Mouse (Mus musculus): ENCODE measurements at regions not wholly inside any gene's neighbourhood (a gene's known extent, or its start where the extent isn't known, plus 50 kb on each side); places are given as distances from the start of the nearest gene placed in this dataset.

DNA sequence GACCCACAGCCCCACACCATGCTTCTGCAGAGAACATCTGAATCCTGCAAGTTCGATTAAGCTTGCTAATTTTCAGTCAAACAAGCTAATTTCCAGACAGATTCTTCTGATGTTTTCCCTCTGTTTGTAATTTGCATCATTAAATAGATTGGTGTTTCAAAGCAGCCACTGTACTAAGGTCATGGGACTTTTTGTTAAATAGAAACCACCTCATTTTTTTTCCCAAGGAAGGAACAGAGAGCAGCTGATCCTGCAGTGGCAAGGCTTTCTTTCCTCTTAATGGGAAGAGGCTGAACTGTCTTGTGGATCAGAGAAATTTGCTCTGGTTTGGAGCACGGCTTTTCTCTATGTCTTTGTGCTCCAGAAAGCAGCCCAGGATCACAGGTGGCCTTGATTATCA lies 625.9 kb upstream of the Cypt12 start:
- Histone ChIP-seq H3K27me3 (no peaks in the 10 kb centered on the region), H3K36me3 (no peaks in the 10 kb centered on the region), H3K27ac (no peak overlapping the region), H3K9ac (replicated peaks) (no peak overlapping the region), H3K4me2 (no peak overlapping the region), H3K4me3 (replicated peaks) (no peak overlapping the region), H3K9me3 (no peaks in the 10 kb centered on the region), H3K4me1 (replicated peaks) (peaks cover 4% of the 10 kb centered on the region; the same call in 1 of the 2 replicates)
- ATAC-seq (ENCODE audit: insufficient number of reproducible peaks, insufficient read depth, low FRiP score, low TSS enrichment, low read depth), result no peak
- 23% methylated on average over 2 of the region's 2 CpGs for WGBS

DNA sequence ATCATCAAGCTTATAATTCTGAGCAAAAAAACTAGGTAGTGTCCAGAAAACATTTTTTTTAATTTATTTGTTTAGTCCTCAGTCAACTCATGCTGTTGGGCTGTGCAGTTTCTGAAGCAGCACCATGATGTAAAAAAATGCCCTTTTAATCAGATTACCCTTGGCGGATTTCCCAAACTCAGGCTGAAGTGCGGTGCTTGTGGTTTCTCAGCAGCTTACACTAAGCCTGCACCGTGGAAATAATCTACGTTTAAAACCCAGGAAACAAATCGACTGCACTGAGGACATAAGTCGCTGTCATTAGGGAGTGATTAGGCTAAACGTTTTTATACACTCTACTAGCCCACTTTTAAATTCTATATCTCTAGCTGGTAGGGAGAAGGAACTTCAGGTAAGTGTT lies 623.4 kb upstream of the Cypt12 start:
- Histone ChIP-seq H3K9me3 (no peaks in the 10 kb centered on the region), H3K4me1 (replicated peaks) (peaks cover 4% of the 10 kb centered on the region; the same call in 1 of the 2 replicates), H3K27ac (no peak overlapping the region), H3K9ac (replicated peaks) (no peak overlapping the region), H3K4me2 (no peak overlapping the region), H3K36me3 (no peaks in the 10 kb centered on the region), H3K4me3 (replicated peaks) (no peak overlapping the region), H3K27me3 (no peaks in the 10 kb centered on the region)
- 54% methylated on average over 7 of the region's 7 CpGs for WGBS
- no peak for ATAC-seq (ENCODE audit: insufficient number of reproducible peaks, insufficient read depth, low FRiP score, low TSS enrichment, low read depth)

DNA sequence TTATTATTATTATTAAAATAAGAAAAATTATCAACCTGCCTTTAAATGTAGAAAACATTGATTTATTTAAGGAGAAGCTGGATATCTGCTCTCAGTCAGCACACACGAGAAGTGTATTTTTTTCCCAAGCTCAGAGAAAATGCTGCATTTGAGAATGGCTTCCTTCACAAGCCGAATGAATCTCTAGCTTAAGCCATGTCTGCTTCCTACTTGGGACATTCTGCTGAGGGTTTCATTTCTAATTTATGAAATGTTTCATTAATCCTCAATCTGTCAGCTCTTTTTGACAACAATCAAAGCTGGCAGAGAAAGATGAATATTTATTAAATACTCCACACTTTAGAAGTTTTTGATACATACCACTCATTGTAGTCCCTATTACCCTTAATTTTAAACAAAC lies 622.4 kb upstream of the Cypt12 start:
- Histone ChIP-seq H3K36me3 (no peaks in the 10 kb centered on the region), H3K4me3 (replicated peaks) (no peak overlapping the region), H3K27me3 (no peaks in the 10 kb centered on the region), H3K4me2 (no peak overlapping the region), H3K4me1 (replicated peaks) (peaks cover 4% of the 10 kb centered on the region; the same call in 1 of the 2 replicates), H3K9me3 (no peaks in the 10 kb centered on the region), H3K9ac (replicated peaks) (no peak overlapping the region), H3K27ac (no peak overlapping the region)
- WGBS, result 85% methylated on average over 2 of the region's 2 CpGs
- no peak for ATAC-seq (ENCODE audit: insufficient number of reproducible peaks, insufficient read depth, low FRiP score, low TSS enrichment, low read depth)

DNA sequence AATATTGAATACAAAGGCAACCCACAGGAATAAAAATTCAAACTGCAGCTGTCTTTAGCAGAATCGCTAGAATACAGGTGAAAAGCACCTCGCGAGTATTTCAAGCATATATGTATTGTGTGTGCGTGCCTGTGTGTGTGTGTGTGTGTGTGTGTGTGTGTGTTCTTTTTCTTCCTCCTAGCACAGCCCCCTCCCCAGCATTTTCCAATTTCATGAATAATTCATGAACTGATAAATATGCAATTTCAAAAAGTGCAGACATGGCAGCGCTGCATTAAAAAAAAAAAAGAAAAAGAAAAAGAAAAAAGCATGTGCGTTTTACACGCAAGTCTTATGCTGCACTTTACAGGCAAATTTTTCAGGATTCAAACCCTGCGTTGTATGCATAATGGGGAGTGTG lies 621.9 kb upstream of the Cypt12 start:
- H3K4me2 ChIP-seq, result no peak overlapping the region
- no peak overlapping the region for H3K27ac ChIP-seq
- WGBS, result 89% methylated on average over 8 of the region's 8 CpGs
- H3K4me3 ChIP-seq (replicated peaks), result no peak overlapping the region
- H3K36me3 ChIP-seq, result no peaks in the 10 kb centered on the region
- peaks cover 4% of the 10 kb centered on the region; the same call in 1 of the 2 replicates for H3K4me1 ChIP-seq (replicated peaks)
- no peak for ATAC-seq (ENCODE audit: insufficient number of reproducible peaks, insufficient read depth, low FRiP score, low TSS enrichment, low read depth)
- H3K9me3 ChIP-seq, result no peaks in the 10 kb centered on the region
- no peaks in the 10 kb centered on the region for H3K27me3 ChIP-seq
- no peak overlapping the region for H3K9ac ChIP-seq (replicated peaks)

DNA sequence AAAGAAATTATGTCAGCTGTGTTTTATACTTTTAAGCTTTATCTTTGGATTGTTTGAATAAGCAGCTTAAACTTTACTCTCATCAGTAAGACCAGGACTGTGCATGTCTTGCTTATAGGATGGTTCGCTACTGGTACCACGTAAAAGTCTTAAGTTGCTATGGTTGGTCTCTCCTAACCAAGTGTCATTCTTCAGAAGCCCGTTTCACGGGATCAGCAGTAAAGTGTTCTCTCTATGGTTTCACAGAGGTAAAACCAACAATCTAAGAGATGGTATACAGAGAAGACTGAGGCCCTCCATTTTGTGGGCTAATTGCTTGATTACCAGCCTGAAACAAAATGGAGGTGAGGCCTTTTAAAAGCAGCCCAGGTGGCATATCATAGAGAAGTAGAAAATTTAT lies 621.4 kb upstream of the Cypt12 start:
- WGBS, result 85% methylated on average over 4 of the region's 4 CpGs

DNA sequence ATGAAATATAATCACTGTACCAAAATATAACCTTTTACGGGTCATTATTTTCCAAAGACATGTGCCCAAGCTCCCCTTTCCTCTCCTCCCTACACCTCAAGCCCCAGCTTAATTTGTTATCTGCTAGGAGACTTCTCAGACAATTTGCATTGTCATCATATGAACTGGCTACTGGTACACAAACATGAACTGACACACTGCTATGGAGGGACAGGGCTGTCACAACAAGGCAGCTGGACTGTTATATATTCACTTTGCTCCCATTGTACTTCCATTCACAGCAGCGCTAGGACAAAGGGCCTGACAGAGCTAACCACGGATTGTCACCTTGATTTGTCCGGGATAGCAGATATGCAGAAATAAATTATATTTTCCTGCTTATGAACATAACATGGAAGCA lies 620.5 kb upstream of the Cypt12 start:
- H3K4me3 ChIP-seq (replicated peaks), result no peak overlapping the region
- no peaks in the 10 kb centered on the region for H3K4me1 ChIP-seq (replicated peaks)
- no peaks in the 10 kb centered on the region for H3K9me3 ChIP-seq
- 91% methylated on average over 4 of the region's 4 CpGs for WGBS
- no peaks in the 10 kb centered on the region for H3K36me3 ChIP-seq
- no peaks in the 10 kb centered on the region for H3K27me3 ChIP-seq
- H3K9ac ChIP-seq (replicated peaks), result no peak overlapping the region
- no peak for ATAC-seq (ENCODE audit: insufficient number of reproducible peaks, insufficient read depth, low FRiP score, low TSS enrichment, low read depth)
- H3K4me2 ChIP-seq, result no peak overlapping the region
- no peak overlapping the region for H3K27ac ChIP-seq

More for the DNA sequence above, 621.4 kb upstream of the Cypt12 start:
- H3K4me3 ChIP-seq (replicated peaks), result no peak overlapping the region
- H3K4me2 ChIP-seq, result no peak overlapping the region
- no peak overlapping the region for H3K27ac ChIP-seq
- no peaks in the 10 kb centered on the region for H3K27me3 ChIP-seq
- no peak overlapping the region for H3K9ac ChIP-seq (replicated peaks)
- no peak for ATAC-seq (ENCODE audit: insufficient number of reproducible peaks, insufficient read depth, low FRiP score, low TSS enrichment, low read depth)
- H3K9me3 ChIP-seq, result no peaks in the 10 kb centered on the region
- peaks cover 4% of the 10 kb centered on the region; the same call in 1 of the 2 replicates for H3K4me1 ChIP-seq (replicated peaks)
- H3K36me3 ChIP-seq, result no peaks in the 10 kb centered on the region

DNA sequence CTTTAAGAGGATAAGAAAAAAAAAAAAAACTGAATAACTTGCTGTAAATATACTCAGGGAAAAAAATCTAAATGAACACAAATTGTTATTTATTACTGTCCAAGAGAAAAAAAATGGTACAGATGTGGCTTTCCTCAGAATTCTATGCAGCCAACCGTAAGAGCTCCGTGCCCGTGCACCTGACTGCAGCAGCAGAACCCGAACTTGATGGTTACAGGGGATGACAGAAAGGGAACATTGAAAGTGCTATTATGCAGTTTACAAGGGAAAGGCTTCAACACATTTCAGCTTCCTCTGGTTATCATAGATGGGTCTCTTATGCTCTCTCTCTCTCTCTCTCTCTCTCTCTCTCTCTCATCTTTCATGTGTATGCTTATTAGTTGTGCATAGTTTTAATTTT lies 618.8 kb upstream of the Cypt12 start:
- H3K9ac ChIP-seq (replicated peaks), result no peak overlapping the region
- H3K9me3 ChIP-seq, result no peaks in the 10 kb centered on the region
- no peak overlapping the region for H3K27ac ChIP-seq
- no peaks in the 10 kb centered on the region for H3K27me3 ChIP-seq
- H3K36me3 ChIP-seq, result no peaks in the 10 kb centered on the region
- no peak for ATAC-seq (ENCODE audit: insufficient number of reproducible peaks, insufficient read depth, low FRiP score, low TSS enrichment, low read depth)
- 79% methylated on average over 4 of the region's 4 CpGs for WGBS
- no peaks in the 10 kb centered on the region for H3K4me1 ChIP-seq (replicated peaks)
- no peak overlapping the region for H3K4me2 ChIP-seq
- no peak overlapping the region for H3K4me3 ChIP-seq (replicated peaks)

DNA sequence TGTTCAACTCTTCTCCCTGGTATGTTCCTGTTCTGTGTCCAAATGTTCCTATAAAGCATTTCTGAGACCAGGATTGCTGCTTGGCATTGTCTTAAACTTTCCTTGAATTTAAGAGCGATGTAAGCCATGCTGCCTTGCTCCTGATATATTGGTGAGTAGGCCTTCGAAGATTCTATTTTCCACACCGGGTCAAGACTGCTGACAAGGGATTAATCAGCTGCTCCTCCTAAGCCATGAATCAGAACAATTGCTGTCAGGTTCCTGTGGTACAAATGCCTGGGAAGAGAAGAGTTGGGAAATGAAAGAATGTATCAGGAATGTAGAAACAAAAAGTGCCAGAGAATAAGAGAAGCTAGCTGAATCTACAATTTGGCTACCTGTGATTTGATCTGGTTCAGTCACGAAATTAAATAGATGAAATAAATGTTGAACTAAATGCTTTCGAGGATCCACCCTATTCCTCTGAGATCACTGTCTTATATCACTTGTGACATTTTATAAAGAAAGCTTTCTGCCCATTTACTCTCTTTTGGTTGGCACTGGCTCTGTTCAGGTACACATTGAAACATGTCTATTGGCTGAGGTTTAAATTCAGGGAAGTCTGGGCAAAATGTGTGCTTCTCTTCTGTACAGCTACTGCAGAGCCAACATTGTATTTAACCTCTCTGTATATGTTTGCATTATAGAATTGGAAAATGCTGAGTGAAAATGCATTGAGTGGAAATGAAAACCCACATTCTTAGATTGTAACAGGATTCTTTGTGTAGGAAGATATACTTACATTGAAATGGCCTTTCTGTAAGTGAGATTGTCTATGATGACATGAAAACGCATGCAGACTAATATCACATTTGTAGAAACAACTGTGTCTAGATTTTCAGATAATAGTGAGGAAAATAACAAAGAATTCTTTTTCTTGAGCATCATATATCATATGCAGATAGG lies 617.5 kb upstream of the Cypt12 start:
- 80% methylated on average over 6 of the region's 6 CpGs for WGBS
- Histone ChIP-seq H3K4me3 (replicated peaks) (no peak overlapping the region), H3K4me1 (replicated peaks) (no peaks in the 10 kb centered on the region), H3K27ac (no peak overlapping the region), H3K4me2 (no peak overlapping the region), H3K9ac (replicated peaks) (no peak overlapping the region), H3K27me3 (no peaks in the 10 kb centered on the region), H3K36me3 (no peaks in the 10 kb centered on the region), H3K9me3 (no peaks in the 10 kb centered on the region)
- no peak for ATAC-seq (ENCODE audit: insufficient number of reproducible peaks, insufficient read depth, low FRiP score, low TSS enrichment, low read depth)

DNA sequence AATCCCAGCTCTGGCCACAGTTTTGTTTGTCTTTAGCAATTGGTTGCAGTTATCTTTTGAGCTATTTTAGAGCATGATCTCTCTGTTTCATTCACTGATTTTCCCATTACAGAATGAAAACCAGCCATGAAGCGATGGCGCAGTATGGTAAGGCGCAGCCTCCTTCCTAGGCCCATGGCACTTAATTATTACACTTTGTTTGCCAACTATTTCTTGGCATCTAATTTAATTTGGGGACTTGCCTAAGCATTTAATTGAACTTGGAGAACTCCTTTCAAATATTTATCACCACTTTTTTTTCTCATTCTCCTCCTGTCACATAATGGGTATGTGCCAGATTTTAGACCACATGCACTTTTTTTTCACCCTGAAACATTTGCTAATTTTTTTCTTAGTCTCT lies 588.0 kb upstream of the Cypt12 start:
- 94% methylated on average over 3 of the region's 3 CpGs for WGBS
- no peak overlapping the region for H3K27ac ChIP-seq
- H3K27me3 ChIP-seq, result no peaks in the 10 kb centered on the region
- H3K9me3 ChIP-seq, result no peaks in the 10 kb centered on the region
- H3K4me2 ChIP-seq, result no peak overlapping the region
- no peak overlapping the region for H3K9ac ChIP-seq (replicated peaks)
- H3K36me3 ChIP-seq, result no peaks in the 10 kb centered on the region
- no peak for ATAC-seq (ENCODE audit: insufficient number of reproducible peaks, insufficient read depth, low FRiP score, low TSS enrichment, low read depth)
- no peak overlapping the region for H3K4me3 ChIP-seq (replicated peaks)
- H3K4me1 ChIP-seq (replicated peaks), result no peaks in the 10 kb centered on the region
